Mouse (Mus musculus) CD8-positive naive resting alpha-beta T cell, adult 57 days (primary cell): ENCODE measurements around the gene Nog. TPM values are rescaled to one million over a fixed set of nuclear protein-coding genes. Genes with fewer than 3 reads are reported as not detected.

Experiments
- total RNA-seq: library from RNA; stranded (reverse); gene quantifications from one replicate; pipeline ENCODE4 v1.2.4, GENCODE M21; 2023

Nog gene
- total RNA-seq: not detected

GRCm38 (mm10) chr11:89302056-89302815 is at the start of gene Nog:
Nog (minus strand) TSS chr11:89302332.

Other genes with a start within 250 kb of the Nog start
- gene Dgke, start 235.5 kb downstream of the Nog start, total RNA-seq: 14.3 TPM
- gene Gm525, start 228.5 kb downstream of the Nog start, total RNA-seq: not detected